In the genomic region with DNA sequence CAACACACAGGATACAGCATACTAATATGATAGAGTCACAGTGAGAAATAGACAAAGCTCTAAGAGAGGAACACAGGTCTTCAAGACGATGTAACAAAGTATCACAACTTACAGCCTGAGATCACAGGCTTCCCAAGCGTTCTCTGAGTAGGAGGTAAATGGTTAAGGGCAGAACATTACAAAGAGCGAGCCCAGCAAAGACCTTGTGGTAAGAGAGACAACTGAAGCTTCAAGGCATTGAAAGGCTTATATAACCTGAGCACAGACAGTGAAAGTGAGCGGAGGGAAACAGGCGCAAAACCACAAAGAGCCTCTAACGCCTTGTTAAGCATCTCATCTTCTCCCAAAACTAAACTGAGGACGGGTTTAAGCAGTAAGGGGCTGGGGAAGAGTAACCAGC, we compare ENCODE assay signal across 15 mouse cellular contexts. TPM values are rescaled to one million over a fixed set of nuclear protein-coding genes. Genes with fewer than 3 reads are reported as not detected.
DNase-seq lines count a peak whose midpoint lies in the region; ATAC-seq and TF ChIP-seq lines count a peak whose summit lies in the region.
"Had no signal": no experiment of that assay in that cellular context is flagged by ENCODE, and none has a peak within 500 bp of the region (broad histone marks: within the 10 kb centered on the region; RNA-seq: fewer than 3 reads in every experiment).

No protein-coding gene starts in this region.

- no peak for TF ChIP-seq CTCF in E14TG2a.4 (conservative IDR thresholded peaks at IDR 0.05; ENCODE audit: low read length)

- 89% methylated on average over 7 of the region's 7 CpGs for WGBS in hindbrain, embryonic 15.5 days
- 85% methylated on average over 7 of the region's 7 CpGs for WGBS in hindbrain, embryonic 10.5 days
- WGBS in midbrain, embryonic 14.5 days, result 76% methylated on average over 7 of the region's 7 CpGs
- 85% methylated on average over 7 of the region's 7 CpGs for WGBS in midbrain, embryonic 11.5 days
- 73% methylated on average over 7 of the region's 7 CpGs for WGBS in midbrain, embryonic 16.5 days

- H3K36me3 ChIP-seq in hindbrain, embryonic 15.5 days, result no peaks in the 10 kb centered on the region
- H3K36me3 ChIP-seq in hindbrain, embryonic 10.5 days, result no peaks in the 10 kb centered on the region
- H3K36me3 ChIP-seq in midbrain, embryonic 14.5 days (ENCODE audit: control insufficient read depth, insufficient read depth, low read length), result no peaks in the 10 kb centered on the region
- H3K36me3 ChIP-seq in midbrain, embryonic 11.5 days (ENCODE audit: control insufficient read depth, insufficient read depth, low read length), result no peaks in the 10 kb centered on the region
- peaks cover 11% of the 10 kb centered on the region for H3K36me3 ChIP-seq in E14TG2a.4 (ENCODE audit: insufficient read depth, low read length)
- no peaks in the 10 kb centered on the region for H3K36me3 ChIP-seq in midbrain, embryonic 16.5 days (ENCODE audit: control insufficient read depth, insufficient read depth, low read length)

- H3K4me1 ChIP-seq in hindbrain, embryonic 15.5 days (replicated peaks), result peaks cover 24% of the 10 kb centered on the region
- H3K4me1 ChIP-seq in hindbrain, embryonic 10.5 days (replicated peaks), result peaks cover 24% of the 10 kb centered on the region
- H3K4me1 ChIP-seq in midbrain, embryonic 14.5 days (ENCODE audit: control insufficient read depth, insufficient read depth, low read length), result peaks cover 24% of the 10 kb centered on the region
- H3K4me1 ChIP-seq in midbrain, embryonic 11.5 days (ENCODE audit: control insufficient read depth, insufficient read depth, low read length), result peaks cover 12% of the 10 kb centered on the region
- peaks cover 64% of the 10 kb centered on the region for H3K4me1 ChIP-seq in E14TG2a.4 (replicated peaks; ENCODE audit: low read depth, low read length)
- H3K4me1 ChIP-seq in midbrain, embryonic 16.5 days (ENCODE audit: control insufficient read depth, insufficient read depth, low read length), result peaks cover 23% of the 10 kb centered on the region

- intact Hi-C loops in heart, postnatal 14 days (cut with DNase I), result no loop called here

- no peak for DNase-seq in hindbrain, embryonic 10.5 days (ENCODE audit: low spot score)
- no peak for DNase-seq in midbrain, embryonic 14.5 days
- no peak for DNase-seq in midbrain, embryonic 11.5 days (ENCODE audit: low spot score, missing footprints)
- no peak for DNase-seq in heart, adult 9 months (ENCODE audit: low spot score in 2 of 2)
- DNase-seq in heart, postnatal 14 days, result no peak
- DNase-seq: cerebellum, adult 11 months; kidney, adult 2 months; kidney, postnatal 25 days had no signal

- H3K27me3 ChIP-seq in hindbrain, embryonic 15.5 days, result no peaks in the 10 kb centered on the region
- no peaks in the 10 kb centered on the region for H3K27me3 ChIP-seq in hindbrain, embryonic 10.5 days (ENCODE audit: insufficient read depth, poor library complexity, severe bottlenecking)
- no peaks in the 10 kb centered on the region; the same call in 1 of the 2 replicates for H3K27me3 ChIP-seq in midbrain, embryonic 14.5 days (ENCODE audit: control insufficient read depth, insufficient read depth, low read length)
- no peaks in the 10 kb centered on the region for H3K27me3 ChIP-seq in midbrain, embryonic 11.5 days (ENCODE audit: control insufficient read depth, insufficient read depth, low read length)
- no peaks in the 10 kb centered on the region for H3K27me3 ChIP-seq in E14TG2a.4 (ENCODE audit: insufficient read depth, low read length)
- H3K27me3 ChIP-seq in midbrain, embryonic 16.5 days (ENCODE audit: control insufficient read depth, insufficient read depth, low read depth, low read length), result no peaks in the 10 kb centered on the region
- H3K27me3 ChIP-seq: heart, embryonic 12.5 days; Patski had no signal

- H3K4me3 ChIP-seq in hindbrain, embryonic 15.5 days, result no peak overlapping the region
- no peak overlapping the region for H3K4me3 ChIP-seq in hindbrain, embryonic 10.5 days
- H3K4me3 ChIP-seq in midbrain, embryonic 14.5 days (replicated peaks; ENCODE audit: low read depth, low read length), result no peak overlapping the region
- no peak overlapping the region for H3K4me3 ChIP-seq in midbrain, embryonic 11.5 days (ENCODE audit: low read depth, low read length)
- 0 out of 2 replicates have a peak overlapping the region, but pooled peaks have one; percentile 4 for H3K4me3 ChIP-seq in E14TG2a.4 (replicated peaks; ENCODE audit: low read length)
- no peak overlapping the region for H3K4me3 ChIP-seq in midbrain, embryonic 16.5 days (ENCODE audit: low read depth, low read length)
- H3K4me3 ChIP-seq: forebrain, embryonic 10.5 days; heart, embryonic 12.5 days had no signal

- no peak overlapping the region for H3K9ac ChIP-seq in hindbrain, embryonic 15.5 days
- no peak overlapping the region for H3K9ac ChIP-seq in midbrain, embryonic 14.5 days (replicated peaks; ENCODE audit: low read length)
- H3K9ac ChIP-seq in midbrain, embryonic 11.5 days (ENCODE audit: low read length), result no peak overlapping the region
- H3K9ac ChIP-seq in midbrain, embryonic 16.5 days (ENCODE audit: low read depth, low read length), result no peak overlapping the region
- H3K9ac ChIP-seq: heart, embryonic 12.5 days had no signal

- H3K9me3 ChIP-seq in hindbrain, embryonic 15.5 days, result no peaks in the 10 kb centered on the region
- no peaks in the 10 kb centered on the region for H3K9me3 ChIP-seq in hindbrain, embryonic 10.5 days
- no peaks in the 10 kb centered on the region for H3K9me3 ChIP-seq in midbrain, embryonic 14.5 days (ENCODE audit: control insufficient read depth, low read length)
- no peaks in the 10 kb centered on the region for H3K9me3 ChIP-seq in midbrain, embryonic 11.5 days (ENCODE audit: control insufficient read depth, low read length)
- H3K9me3 ChIP-seq in E14TG2a.4 (ENCODE audit: low read length), result no peaks in the 10 kb centered on the region
- no peaks in the 10 kb centered on the region for H3K9me3 ChIP-seq in midbrain, embryonic 16.5 days (replicated peaks; ENCODE audit: control insufficient read depth, low read length, poor library complexity, severe bottlenecking)
- H3K9me3 ChIP-seq: forebrain, embryonic 10.5 days; heart, embryonic 12.5 days had no signal

- no peak overlapping the region for H3K27ac ChIP-seq in hindbrain, embryonic 15.5 days (replicated peaks)
- H3K27ac ChIP-seq in hindbrain, embryonic 10.5 days, result no peak overlapping the region
- H3K27ac ChIP-seq in midbrain, embryonic 14.5 days (replicated peaks; ENCODE audit: low read depth, low read length), result no peak overlapping the region
- H3K27ac ChIP-seq in midbrain, embryonic 11.5 days (ENCODE audit: low read depth, low read length), result no peak overlapping the region
- no peak overlapping the region for H3K27ac ChIP-seq in midbrain, embryonic 16.5 days (ENCODE audit: low read length)
- H3K27ac ChIP-seq: forebrain, embryonic 10.5 days had no signal

- H3K4me2 ChIP-seq in hindbrain, embryonic 15.5 days, result peak overlapping the region; percentile 7; the same call in 1 of the 2 replicates
- peak overlapping the region; percentile 28 for H3K4me2 ChIP-seq in midbrain, embryonic 14.5 days (ENCODE audit: low read length)
- no peak overlapping the region for H3K4me2 ChIP-seq in midbrain, embryonic 11.5 days
- peak overlapping the region; percentile 64 for H3K4me2 ChIP-seq in midbrain, embryonic 16.5 days (ENCODE audit: low read length)
- H3K4me2 ChIP-seq: heart, embryonic 12.5 days had no signal

- ATAC-seq in hindbrain, embryonic 15.5 days (ENCODE audit: low FRiP score, low read depth), result no peak
- no peak for ATAC-seq in midbrain, embryonic 14.5 days (ENCODE audit: low FRiP score, low TSS enrichment)
- ATAC-seq in midbrain, embryonic 11.5 days (ENCODE audit: low FRiP score), result no peak
- no peak for ATAC-seq in midbrain, embryonic 16.5 days
- ATAC-seq: hindbrain, embryonic 16.5 days; Patski had no signal

RNA-seq across cellular contexts. Expression of gene Nsf, which starts 2.8 kb away (rescaled TPM):
- polyA plus RNA-seq in hindbrain, embryonic 15.5 days (2015; fragmentation: Nextera tagmentation; extraction: Ambion mirVana), result 197 and 203 TPM in 2 replicates
- 53.1 and 54.3 TPM in 2 replicates for polyA plus RNA-seq in hindbrain, embryonic 10.5 days (2016; fragmentation: Nextera tagmentation; extraction: Ambion mirVana)
- 134 and 143 TPM in 2 replicates for polyA plus RNA-seq in midbrain, embryonic 14.5 days (2014; fragmentation: Nextera tagmentation; extraction: Ambion mirVana)
- 59.1 and 65.4 TPM in 2 replicates for polyA plus RNA-seq in midbrain, embryonic 11.5 days (2014; fragmentation: Nextera tagmentation; extraction: Ambion mirVana)
- polyA plus RNA-seq in midbrain, embryonic 16.5 days (2015; fragmentation: Nextera tagmentation; extraction: Ambion mirVana), result 223 and 248 TPM in 2 replicates
- 10 to 100 TPM; 36.0 to 37.8 TPM for total RNA-seq in heart, postnatal 14 days (2021)

RNA-seq across cellular contexts. Expression of gene Arf2, which starts 15.4 kb away (rescaled TPM):
- polyA plus RNA-seq in hindbrain, embryonic 15.5 days (2015; fragmentation: Nextera tagmentation; extraction: Ambion mirVana), result 187 and 188 TPM in 2 replicates
- polyA plus RNA-seq in hindbrain, embryonic 10.5 days (2016; fragmentation: Nextera tagmentation; extraction: Ambion mirVana), result 99.1 and 116 TPM in 2 replicates
- polyA plus RNA-seq in midbrain, embryonic 14.5 days (2014; fragmentation: Nextera tagmentation; extraction: Ambion mirVana), result 193 and 222 TPM in 2 replicates
- polyA plus RNA-seq in midbrain, embryonic 11.5 days (2014; fragmentation: Nextera tagmentation; extraction: Ambion mirVana), result 152 and 162 TPM in 2 replicates
- polyA plus RNA-seq in midbrain, embryonic 16.5 days (2015; fragmentation: Nextera tagmentation; extraction: Ambion mirVana), result 247 TPM in 2 replicates
- 10 to 100 TPM; 40.6 to 44.6 TPM for total RNA-seq in heart, postnatal 14 days (2021)
